Mouse (Mus musculus) thymus, postnatal 4 days (tissue): ENCODE measurements at regions not wholly inside any gene's neighbourhood (a gene's known extent, or its start where the extent isn't known, plus 50 kb on each side); places are given as distances from the start of the nearest gene placed in this dataset.

Source experiments
- DNase-seq: peaks from one replicate; pipeline ENCODE4 v3.0.0; 2021

GRCm38 (mm10) chr2:46356651-46357050 lies 1239.5 kb upstream of the Zeb2 start:
- no peak for DNase-seq

- no peak for DNase-seq
Observed at GRCm38 (mm10) chr2:46340694-46341093, 1223.5 kb upstream of the Zeb2 start.

GRCm38 (mm10) chr2:46316666-46317065 lies 1199.5 kb upstream of the Zeb2 start:
- no peak for DNase-seq

- no peak for DNase-seq
Observed at GRCm38 (mm10) chr2:46315243-46315642, 1198.0 kb upstream of the Zeb2 start.

- DNase-seq: no peak
Observed at GRCm38 (mm10) chr2:46307582-46308153, 1190.5 kb upstream of the Zeb2 start.

- DNase-seq: no peak
Observed at GRCm38 (mm10) chr2:46302627-46303026, 1185.4 kb upstream of the Zeb2 start.

- no peak for DNase-seq
Observed at GRCm38 (mm10) chr2:46297274-46297843, 1180.2 kb upstream of the Zeb2 start.

- no peak for DNase-seq
Observed at GRCm38 (mm10) chr2:46283929-46284598, 1166.9 kb upstream of the Zeb2 start.

- no peak for DNase-seq
Observed at GRCm38 (mm10) chr2:46280822-46281221, 1163.6 kb upstream of the Zeb2 start.

- no peak for DNase-seq
Observed at GRCm38 (mm10) chr2:46261618-46262017, 1144.4 kb upstream of the Zeb2 start.

GRCm38 (mm10) chr2:46251562-46251961 lies 1134.4 kb upstream of the Zeb2 start:
- no peak for DNase-seq

- DNase-seq: no peak
Observed at GRCm38 (mm10) chr2:46245717-46246116, 1128.5 kb upstream of the Zeb2 start.

GRCm38 (mm10) chr2:46244697-46245096 lies 1127.5 kb upstream of the Zeb2 start:
- DNase-seq: no peak

- DNase-seq: no peak
Observed at GRCm38 (mm10) chr2:46242806-46243205, 1125.6 kb upstream of the Zeb2 start.

- no peak for DNase-seq
Observed at GRCm38 (mm10) chr2:46239874-46240273, 1122.7 kb upstream of the Zeb2 start.

GRCm38 (mm10) chr2:46230791-46231450 lies 1113.7 kb upstream of the Zeb2 start:
- no peak for DNase-seq

GRCm38 (mm10) chr2:46218336-46218957 lies 1101.3 kb upstream of the Zeb2 start:
- DNase-seq: peak; percentile 16

- DNase-seq: no peak
Observed at GRCm38 (mm10) chr2:46199341-46199740, 1082.1 kb upstream of the Zeb2 start.

GRCm38 (mm10) chr2:46187265-46187888 lies 1070.2 kb upstream of the Zeb2 start:
- no peak for DNase-seq

- DNase-seq: no peak
Observed at GRCm38 (mm10) chr2:46183241-46183640, 1066.0 kb upstream of the Zeb2 start.

GRCm38 (mm10) chr2:46179741-46180140 lies 1062.5 kb upstream of the Zeb2 start:
- no peak for DNase-seq

- no peak for DNase-seq
Observed at GRCm38 (mm10) chr2:46168488-46168887, 1051.3 kb upstream of the Zeb2 start.

- DNase-seq: no peak
Observed at GRCm38 (mm10) chr2:46149848-46150247, 1032.7 kb upstream of the Zeb2 start.
